Mouse (Mus musculus): ENCODE results near the gene Dusp12. TPM values are rescaled to one million over a fixed set of nuclear protein-coding genes. Genes with fewer than 3 reads are reported as not detected.

Dusp12 gene
- total RNA-seq, 2 experiments from 2014 or later, result 13.8 to 19.2 TPM

DNA sequence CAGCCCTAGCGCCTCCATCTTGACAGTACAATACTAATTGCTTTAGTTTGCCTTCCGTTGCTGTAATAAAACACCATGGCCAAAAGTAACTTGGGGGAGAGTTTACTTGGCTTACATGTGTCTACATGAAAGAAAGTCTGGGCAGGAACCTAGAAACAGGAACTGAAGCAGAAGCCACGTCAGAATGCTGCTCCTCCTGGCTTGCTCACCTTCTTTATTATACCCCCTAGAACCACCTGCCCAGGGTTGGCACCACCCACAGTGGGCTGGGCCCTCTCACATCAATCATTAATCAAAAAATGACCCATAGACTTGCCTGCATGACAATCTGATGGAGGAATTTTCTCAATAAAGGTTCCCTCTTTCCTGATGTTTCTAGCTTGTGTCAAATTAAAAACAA, 20.6 kb downstream of the Dusp12 start:
- no peak for DNase-seq (ENCODE audit: extremely low spot score in 1 of 2, low spot score in 1 of 2)

DNA sequence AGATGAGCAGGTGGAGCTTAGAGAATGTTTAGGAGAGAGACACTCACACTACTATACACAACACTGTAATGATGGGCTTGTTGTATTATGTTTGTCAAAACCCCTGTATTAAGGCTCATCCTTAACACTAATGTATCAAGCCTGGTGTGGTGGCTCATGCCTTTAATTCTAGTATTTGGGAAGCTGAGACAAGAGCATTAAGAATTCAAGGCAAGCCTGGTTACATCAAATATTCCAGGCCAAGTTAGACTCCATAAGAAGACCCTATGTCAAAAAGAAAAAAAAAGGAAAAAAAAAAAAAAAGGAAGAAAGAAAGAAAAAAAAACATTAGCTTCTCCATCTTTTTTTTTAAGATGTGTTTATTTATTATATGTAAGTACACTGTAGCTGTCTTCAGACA, 21.1 kb downstream of the Dusp12 start:
- DNase-seq (ENCODE audit: extremely low spot score in 1 of 2, low spot score in 1 of 2), result no peak

DNA sequence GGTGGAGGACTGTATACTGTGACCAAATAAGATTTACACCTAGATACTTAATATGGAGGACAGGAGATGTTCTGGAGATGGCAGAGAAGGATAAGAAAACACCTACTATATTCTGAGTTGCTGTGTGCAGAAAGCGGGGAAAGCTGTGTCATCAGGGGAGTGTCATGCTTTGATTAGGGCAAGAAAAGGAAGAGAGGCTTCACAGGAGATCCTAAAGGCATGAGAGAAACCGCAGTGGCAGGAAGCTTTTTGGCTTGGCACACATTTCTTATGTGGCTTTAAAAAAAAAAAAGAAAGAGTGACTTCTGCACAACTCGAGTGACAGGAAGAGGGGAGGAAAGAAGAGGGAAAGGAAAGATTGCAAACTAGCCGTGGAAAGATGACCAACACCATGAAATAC, 22.3 kb downstream of the Dusp12 start:
- DNase-seq (ENCODE audit: extremely low spot score in 1 of 2, low spot score in 1 of 2), result no peak

DNA sequence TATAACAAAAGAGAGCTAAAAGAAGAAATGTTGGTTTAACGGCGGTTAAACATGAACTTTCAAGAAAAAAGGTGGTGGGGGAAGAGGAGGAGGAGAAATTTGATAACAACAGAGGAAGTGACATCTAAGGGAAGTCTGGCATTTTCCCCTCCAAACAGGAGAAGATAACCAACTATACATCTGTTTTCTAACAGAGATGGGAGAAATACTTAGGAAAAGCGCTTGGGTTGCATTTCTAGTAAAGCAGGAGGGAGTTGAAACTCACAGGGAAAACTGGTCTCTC, 23.0 kb downstream of the Dusp12 start:
- DNase-seq (ENCODE audit: extremely low spot score in 1 of 2, low spot score in 1 of 2), result no peak

DNA sequence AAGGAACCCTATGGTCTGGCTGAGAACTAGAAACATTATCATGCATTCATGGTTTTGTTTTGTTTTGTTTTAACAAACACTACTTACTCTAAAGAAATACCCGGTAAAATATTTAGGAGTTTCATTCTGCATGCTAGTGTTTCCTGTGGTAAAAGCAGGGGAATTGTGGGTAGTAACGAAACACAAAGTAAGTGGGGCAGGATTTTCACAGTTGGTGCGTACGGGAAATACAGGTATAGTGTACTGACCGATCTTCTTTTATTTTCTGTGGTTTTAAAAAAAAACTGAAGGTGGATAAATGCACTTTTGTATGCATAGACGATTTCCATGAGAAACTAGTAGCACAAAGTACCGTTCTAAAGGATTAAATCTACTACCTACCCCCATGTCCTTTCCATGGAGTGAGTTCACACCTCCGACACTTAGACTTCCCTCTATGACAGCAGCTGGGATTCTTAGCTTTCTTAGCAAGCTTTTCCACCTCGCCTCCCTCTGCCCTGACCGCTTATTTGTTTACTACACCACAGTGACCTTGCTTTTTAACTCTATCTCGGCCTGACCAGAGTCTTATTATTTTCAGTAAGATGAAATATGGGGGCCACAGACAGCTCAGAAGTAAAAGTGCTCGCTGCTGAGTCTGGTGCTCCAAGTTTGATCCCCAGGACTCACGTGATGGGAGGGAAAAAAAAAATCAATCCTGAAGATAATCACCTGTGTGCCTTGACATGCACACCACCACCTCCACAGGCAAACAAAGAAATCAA, 23.5 kb downstream of the Dusp12 start:
- no peak for DNase-seq (ENCODE audit: extremely low spot score in 1 of 2, low spot score in 1 of 2)

DNA sequence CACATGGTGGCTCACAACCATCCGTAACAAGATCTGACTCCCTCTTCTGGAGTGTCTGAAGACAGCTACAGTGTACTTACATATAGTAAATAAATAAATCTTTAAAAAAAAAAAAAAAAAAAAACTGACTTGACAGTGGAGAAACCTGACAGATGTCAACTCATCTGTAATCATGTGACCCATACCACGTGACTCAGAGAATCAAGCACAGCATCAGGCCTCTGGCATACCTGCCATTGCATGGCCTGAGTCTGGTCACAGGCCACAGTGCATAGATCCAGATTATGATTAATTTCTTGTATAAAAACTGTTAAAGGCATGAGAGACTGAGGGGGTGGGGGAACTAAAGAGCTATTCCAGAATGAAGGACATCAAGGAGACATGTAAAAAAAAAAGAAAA, 26.5 kb downstream of the Dusp12 start:
- no peak for DNase-seq (ENCODE audit: extremely low spot score in 1 of 2, low spot score in 1 of 2)

DNA sequence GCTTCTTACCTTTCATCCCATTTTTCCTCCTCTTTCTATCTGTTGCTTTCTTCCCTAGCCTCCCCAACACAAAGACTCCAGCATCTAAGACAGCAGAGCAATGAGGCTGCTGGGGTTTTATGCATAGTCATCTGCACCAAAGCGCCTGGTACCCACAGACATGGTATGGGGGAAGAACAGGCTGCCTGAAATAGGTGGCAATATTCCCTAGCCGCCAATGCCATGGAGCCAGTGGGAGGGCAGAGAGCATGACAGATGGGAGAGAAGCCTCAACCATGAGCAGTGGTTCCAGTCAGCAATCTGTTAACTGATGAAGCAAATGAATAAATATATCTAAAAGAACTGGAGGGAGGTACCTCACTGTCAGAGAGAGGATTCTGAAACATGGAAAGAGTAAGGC, 28.0 kb downstream of the Dusp12 start:
- no peak for DNase-seq (ENCODE audit: extremely low spot score in 1 of 2, low spot score in 1 of 2)

DNA sequence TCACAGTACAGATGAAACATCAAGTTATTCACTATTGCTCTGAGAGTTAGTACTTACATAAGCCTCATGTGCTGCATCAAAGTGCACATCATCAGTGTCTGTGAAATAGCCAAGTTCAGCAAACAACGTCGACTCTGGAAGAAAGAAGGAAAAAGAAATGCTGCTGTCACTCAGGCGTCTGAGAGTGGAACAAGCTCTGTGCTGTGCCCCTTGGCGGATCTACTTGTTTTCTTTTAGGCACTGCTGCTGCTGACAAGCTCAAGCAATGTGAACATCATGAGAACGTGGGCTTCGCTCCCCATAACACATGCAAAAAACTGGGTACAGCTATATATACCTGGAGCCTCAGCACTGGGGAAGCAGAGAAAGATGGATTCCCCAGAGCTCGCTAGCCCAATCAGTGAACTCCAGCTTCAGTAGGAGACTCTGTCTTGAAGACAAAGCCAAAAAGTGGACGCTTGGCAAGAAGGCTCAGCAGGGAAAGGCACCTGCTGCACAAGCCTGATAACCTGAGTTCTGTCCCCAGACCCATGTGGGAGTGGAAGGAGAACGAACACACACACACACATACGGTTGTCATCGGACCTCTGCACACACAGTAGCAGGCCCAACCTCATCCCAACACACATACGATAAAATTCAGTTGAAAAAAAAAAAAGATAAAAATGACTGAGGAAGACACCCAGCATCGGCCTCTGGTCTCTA, 30.1 kb downstream of the Dusp12 start:
- DNase-seq (ENCODE audit: extremely low spot score in 1 of 2, low spot score in 1 of 2), result no peak

DNA sequence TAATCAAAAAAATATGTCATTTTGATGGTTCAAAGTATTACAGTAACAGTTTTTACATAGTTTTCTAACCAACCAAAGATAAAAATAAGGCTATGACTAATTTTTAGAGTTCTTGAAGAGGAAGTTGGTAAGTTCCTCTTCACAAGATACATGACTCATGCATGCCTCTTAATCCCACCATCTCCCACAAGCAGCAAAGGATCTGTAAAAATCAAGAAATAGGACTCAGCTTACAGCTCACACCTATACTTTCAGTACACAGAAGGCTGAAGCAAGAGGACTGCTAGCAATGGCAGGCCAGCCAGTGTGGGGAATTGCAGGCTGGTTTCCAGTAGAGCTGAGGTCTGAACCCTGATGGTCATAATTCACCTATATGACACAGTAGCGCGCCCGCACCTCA, 31.7 kb downstream of the Dusp12 start:
- DNase-seq (ENCODE audit: extremely low spot score in 1 of 2, low spot score in 1 of 2), result no peak

DNA sequence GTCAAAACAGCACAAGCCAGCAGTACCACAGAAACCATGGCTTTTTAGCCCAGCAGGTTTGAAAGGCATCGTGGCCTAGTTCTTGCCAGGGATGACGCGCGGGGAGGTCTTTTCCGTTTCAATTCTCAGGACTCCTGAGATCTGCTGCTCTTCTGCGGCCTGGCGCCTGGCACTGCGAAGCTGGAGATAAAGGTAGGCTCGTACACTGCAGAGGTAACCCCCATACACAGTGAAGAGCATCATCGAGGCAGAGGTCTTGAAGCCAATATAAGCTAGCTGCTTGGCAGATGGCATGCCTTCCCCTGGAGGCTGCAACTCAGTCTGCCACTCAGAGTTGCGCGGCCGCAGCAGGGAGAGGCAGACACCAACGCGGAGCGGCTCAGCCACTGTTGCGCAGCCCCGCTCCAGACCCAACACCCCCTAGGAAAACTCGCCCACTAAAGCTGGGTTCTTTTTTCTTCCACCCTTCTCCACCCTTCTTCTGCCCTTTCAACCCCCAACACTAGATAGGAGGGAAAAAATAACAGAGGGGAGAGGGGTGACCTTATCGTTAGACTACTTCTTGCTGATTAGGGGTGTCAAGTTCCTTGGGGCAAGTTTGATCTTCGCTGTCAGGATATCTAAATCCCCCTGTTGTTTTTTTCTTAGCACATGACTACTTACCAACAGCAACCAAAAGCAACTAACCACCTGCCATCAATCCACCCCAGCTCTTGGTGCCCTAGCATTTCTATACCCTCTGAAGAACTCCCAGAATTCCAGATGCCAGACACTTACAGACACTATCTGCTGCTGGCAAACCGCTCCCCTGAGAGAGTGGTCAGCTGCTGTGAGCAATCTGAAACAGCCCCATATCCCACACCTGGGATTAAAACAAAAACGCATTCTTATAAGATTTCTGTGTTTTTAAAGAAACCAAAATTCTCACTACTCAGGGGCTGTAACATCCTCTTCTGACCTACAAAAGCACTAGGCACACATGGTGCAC, 34.4 kb downstream of the Dusp12 start:
- DNase-seq (ENCODE audit: extremely low spot score in 1 of 2, low spot score in 1 of 2), result no peak

DNA sequence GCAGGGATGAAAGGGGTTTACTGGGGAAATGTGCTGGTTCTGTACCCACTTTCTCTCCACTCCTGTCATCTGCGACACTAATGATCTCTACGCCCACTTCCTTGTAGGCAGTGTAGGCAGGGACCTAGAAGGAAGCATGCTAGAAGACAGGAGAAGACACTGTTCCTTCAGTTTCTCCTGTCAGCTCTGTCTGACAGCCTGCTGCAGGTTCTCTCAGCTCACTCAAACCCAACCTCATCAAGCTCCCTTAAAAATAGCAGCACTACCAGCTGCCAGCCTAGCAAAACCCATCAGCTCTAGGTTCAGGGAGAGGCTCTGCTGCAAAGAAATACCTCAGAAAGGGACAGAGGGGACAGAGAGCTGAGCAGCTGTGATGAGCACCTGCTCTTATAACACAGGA, 35.3 kb downstream of the Dusp12 start:
- no peak for DNase-seq (ENCODE audit: extremely low spot score in 1 of 2, low spot score in 1 of 2)

DNA sequence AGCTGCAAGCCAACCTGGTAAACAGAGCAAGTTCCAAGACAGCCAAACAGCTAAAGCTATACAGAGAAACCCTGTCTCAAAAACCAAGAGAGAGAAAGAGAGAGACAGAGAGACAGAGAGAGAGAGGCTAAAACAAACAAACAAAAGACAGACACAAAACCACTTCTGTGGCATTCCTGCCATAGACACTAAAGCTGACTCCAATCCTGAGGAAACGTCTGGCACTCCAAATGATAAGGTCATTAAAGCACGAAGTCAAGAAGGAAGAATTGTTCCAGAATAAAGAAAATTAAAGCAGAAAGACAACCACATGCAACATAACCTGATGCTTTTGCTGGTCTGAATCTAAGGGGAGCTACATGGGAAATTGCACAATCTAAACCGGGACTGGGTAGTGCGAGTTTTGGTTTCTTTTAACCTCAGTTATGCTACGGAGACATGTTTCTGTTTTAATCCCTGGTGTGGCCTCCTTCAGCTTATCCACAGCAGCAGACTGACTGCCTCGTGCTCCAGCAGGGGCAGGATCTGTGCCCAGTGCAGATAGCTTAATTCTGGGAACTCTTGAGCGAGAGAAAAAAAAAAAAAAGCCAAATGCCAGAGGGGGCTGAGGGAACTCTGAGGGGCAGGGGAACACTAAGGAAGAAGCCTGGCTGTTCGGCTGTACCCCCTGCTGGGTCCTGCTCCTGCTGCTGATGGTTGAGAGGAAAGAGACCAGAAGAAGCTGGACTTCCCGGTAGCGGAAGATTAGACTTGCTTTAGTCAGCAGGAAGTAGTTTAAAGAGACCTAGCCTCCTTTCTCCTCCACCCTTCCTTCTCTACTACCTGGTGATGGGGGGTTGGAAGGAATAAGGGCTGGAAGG, 39.7 kb downstream of the Dusp12 start:
- DNase-seq (ENCODE audit: extremely low spot score in 1 of 2, low spot score in 1 of 2), result no peak

DNA sequence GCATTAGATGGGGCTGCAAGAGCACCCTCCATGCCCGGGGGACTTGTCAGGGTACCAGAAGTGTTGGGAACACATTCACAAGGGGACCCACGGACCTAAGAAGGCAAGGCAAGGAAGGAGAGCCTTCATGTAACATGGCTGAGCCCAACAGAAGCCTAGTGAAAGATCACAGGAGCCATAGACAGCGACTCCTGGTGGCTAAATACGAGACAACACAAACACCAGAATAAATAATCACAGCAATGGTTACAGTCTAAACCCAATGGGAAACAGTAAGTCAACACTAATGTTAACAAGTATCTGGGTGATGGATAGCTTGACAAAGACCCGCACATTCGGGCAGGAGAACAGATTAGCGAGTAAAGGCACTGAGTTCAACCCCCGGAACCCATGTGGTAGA, 41.0 kb downstream of the Dusp12 start:
- DNase-seq (ENCODE audit: extremely low spot score in 1 of 2, low spot score in 1 of 2), result no peak

DNA sequence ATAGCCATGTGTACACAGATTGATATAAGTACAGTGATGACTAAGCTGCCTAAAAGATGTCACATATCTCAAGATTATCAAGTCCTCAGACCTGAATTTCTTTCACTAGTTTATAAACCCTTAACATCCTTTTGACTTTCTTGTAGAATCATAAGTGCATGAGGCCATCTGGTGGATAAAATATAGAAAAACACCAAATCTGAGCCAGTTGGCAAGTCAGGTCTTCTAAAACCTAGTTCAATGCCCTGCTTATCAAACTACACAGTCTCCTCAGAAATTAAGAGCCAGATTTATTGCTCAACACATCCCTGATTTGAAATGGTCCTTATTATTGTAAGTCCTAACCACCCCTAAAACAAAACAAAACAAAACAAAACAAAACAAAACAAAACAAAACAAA, 45.7 kb downstream of the Dusp12 start:
- DNase-seq (ENCODE audit: extremely low spot score in 1 of 2, low spot score in 1 of 2), result no peak

DNA sequence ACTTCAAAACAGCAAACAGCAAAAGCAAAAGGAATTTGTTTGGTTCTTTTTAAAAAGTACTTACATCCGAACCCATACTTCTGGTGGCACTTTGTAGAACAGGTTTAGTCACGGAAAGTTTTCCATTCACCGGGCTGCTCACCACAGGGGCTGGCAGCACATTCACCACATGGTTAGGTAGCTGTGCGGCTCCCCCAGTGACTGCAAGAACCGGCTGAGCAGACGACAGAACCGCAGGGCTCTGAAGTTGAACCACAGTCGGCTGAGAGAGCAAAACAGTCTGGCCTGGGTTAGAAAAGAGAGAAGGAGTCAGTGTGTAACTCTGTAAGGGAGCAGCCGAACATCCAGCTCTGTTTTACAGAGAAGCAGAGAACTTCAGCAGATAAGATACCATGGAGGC, 50.6 kb downstream of the Dusp12 start:
- DNase-seq (ENCODE audit: extremely low spot score in 1 of 2, low spot score in 1 of 2), result no peak

DNA sequence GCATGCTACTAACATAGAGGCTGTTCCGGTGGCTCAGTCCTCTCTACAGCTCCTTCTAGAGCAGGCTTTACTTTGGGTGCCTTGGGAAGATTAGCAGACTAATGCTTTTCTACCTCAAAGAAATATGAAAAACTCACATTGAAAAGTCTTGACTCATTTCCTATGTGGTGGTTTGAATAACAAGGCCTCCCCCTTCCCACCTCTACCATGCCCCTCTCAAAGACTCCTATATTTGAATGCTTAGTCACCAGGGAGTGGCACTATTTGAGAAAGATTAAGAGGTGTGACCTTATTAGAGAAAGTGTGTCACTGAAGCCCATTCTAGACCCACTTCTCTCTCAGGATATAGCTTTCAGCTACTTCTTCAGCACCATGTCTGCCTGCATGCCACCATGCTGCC, 55.6 kb downstream of the Dusp12 start:
- no peak for DNase-seq (ENCODE audit: extremely low spot score in 1 of 2, low spot score in 1 of 2)

DNA sequence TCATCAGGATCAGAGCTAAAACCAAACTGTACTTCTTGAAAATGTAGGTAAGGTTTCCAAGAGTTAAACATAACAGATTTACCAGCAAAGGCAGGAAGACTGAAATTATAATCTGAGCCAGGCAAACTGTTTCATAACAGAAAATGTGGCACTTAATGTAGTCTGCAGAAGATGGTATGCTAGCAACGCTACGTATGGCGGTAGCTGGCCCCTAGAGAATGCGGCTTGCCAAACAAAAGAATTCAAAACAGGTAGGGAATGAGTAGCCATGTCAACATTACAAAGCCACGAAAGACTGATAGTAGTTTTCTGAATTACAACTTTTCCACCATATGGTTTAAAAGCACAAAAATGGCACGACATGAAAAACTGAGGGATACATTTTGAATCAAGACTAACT, 56.0 kb downstream of the Dusp12 start:
- DNase-seq (ENCODE audit: extremely low spot score in 1 of 2, low spot score in 1 of 2), result no peak

All from layer of hippocampus, postnatal 25 days (tissue).